Mouse (Mus musculus) embryonic facial prominence, embryonic 14.5 days (tissue): ENCODE results near the gene Miga2. TPM values are rescaled to one million over a fixed set of nuclear protein-coding genes. Genes with fewer than 3 reads are reported as not detected.
A peak's percentile ranks its signal among the peaks of the same experiment; 100 is the strongest.

Source experiments
- ATAC-seq: fragments of 200-750 bp; cut with Nextera tagmentation; 2 replicates; pipeline ENCODE4 v1.8.0; 2017; ENCODE audit warnings: low read depth, moderate number of reproducible peaks, moderate TSS enrichment
- DNase-seq: peaks from one replicate; pipeline ENCODE4 v3.0.0-alpha.2; 2015; ENCODE audit warnings: low spot score
- H3K27ac ChIP-seq: fragments of 300-500 bp; sonication (generic); replicated peaks from 2 replicates; pipeline ENCODE4 v1.5.1; 2014; ENCODE audit warnings: low read depth, mild to moderate bottlenecking, low read length, moderate library complexity
- H3K27me3 ChIP-seq: fragments of 300-500 bp; sonication (generic); replicated peaks from 2 replicates; pipeline ENCODE4 v1.6.1; 2014; ENCODE audit warnings: low read length; ENCODE audit not compliant: control insufficient read depth, insufficient read depth
- H3K36me3 ChIP-seq: fragments of 300-500 bp; sonication (generic); 2 replicates; pipeline ENCODE4 v1.6.1; 2014; ENCODE audit warnings: low read length, mixed read lengths; ENCODE audit not compliant: control insufficient read depth, insufficient read depth
- H3K4me1 ChIP-seq: fragments of 300-500 bp; sonication (generic); 2 replicates; pipeline ENCODE4 v1.6.1; 2014; ENCODE audit warnings: antibody characterized with exemption, low read length; ENCODE audit not compliant: control insufficient read depth, insufficient read depth
- H3K4me2 ChIP-seq: fragments of 300-500 bp; sonication (generic); 2 replicates; pipeline ENCODE4 v1.6.1; 2014; ENCODE audit warnings: low read depth, mild to moderate bottlenecking, low read length, moderate library complexity, mixed read lengths
- H3K4me3 ChIP-seq: fragments of 300-500 bp; sonication (generic); 2 replicates; pipeline ENCODE4 v1.5.1; 2014; ENCODE audit warnings: low read depth, mild to moderate bottlenecking, low read length
- H3K9ac ChIP-seq: fragments of 300-500 bp; sonication (generic); 2 replicates; pipeline ENCODE4 v1.6.1; 2014; ENCODE audit warnings: low read depth, mild to moderate bottlenecking, low read length, moderate library complexity, mixed read lengths
- H3K9me3 ChIP-seq: fragments of 300-500 bp; sonication (generic); 2 replicates; pipeline ENCODE4 v1.6.1; 2016; ENCODE audit warnings: low read length; ENCODE audit not compliant: control insufficient read depth
- WGBS: fragments of 180-500 bp; shearing (Covaris S2); extraction: QIAGEN DNeasy Blood & Tissue Kit; methylation state at CpG from one replicate; pipeline ENCODE4 v1.1.7; 2014; 5-methylcytosine and 5-hydroxymethylcytosine counted together
- polyA plus RNA-seq: library from polyadenylated mRNA; unstranded; fragments of >200 nt; fragmentation: Nextera tagmentation; extraction: Ambion mirVana; gene quantifications from 2 replicates; pipeline ENCODE4 v1.2.1, GENCODE M21; 2014

Miga2 gene
- 17.6 and 18.8 TPM in 2 replicates for polyA plus RNA-seq

- Histone ChIP-seq H3K4me1 (peaks cover 11% of the 10 kb centered on the region), H3K9ac (peak within 1 kb of the TSS; percentile 82), H3K27me3 (no peaks in the 10 kb centered on the region), H3K4me3 (peak within 1 kb of the TSS; percentile 95), H3K36me3 (peaks cover 25% of the 10 kb centered on the region), H3K27ac (peak within 1 kb of the TSS; percentile 72), H3K4me2 (peak within 1 kb of the TSS; percentile 93), H3K9me3 (no peaks in the 10 kb centered on the region)
- WGBS: 0% methylated on average over 44 of the region's 54 CpGs
- DNase-seq (peak; percentile 100), ATAC-seq (peak; percentile 99)
Observed at GRCm38 (mm10) chr2:30363773-30364650, at the start of gene Miga2. Miga2 (plus strand) TSS chr2:30364233.

- Histone ChIP-seq H3K27me3 (no peaks in the 10 kb centered on the region), H3K36me3 (peaks cover 91% of the 10 kb centered on the region), H3K4me3 (no peak overlapping the region), H3K9ac (no peak overlapping the region), H3K4me1 (no peaks in the 10 kb centered on the region), H3K9me3 (no peaks in the 10 kb centered on the region), H3K4me2 (no peak overlapping the region), H3K27ac (no peak overlapping the region)
- 96% methylated on average over 4 of the region's 4 CpGs for WGBS
- DNase-seq (no peak), ATAC-seq (no peak)
Observed at GRCm38 (mm10) chr2:30316136-30316535, 47.9 kb upstream of the Miga2 start.

- 94% methylated on average over 5 of the region's 5 CpGs for WGBS
- Histone ChIP-seq H3K4me3 (no peak overlapping the region), H3K4me2 (no peak overlapping the region), H3K36me3 (peaks cover 93% of the 10 kb centered on the region), H3K27ac (no peak overlapping the region), H3K27me3 (no peaks in the 10 kb centered on the region), H3K9me3 (no peaks in the 10 kb centered on the region), H3K9ac (no peak overlapping the region), H3K4me1 (no peaks in the 10 kb centered on the region)
- ATAC-seq (no peak), DNase-seq (no peak)
Observed at GRCm38 (mm10) chr2:30316955-30317354, 47.1 kb upstream of the Miga2 start.

- Histone ChIP-seq H3K9ac (no peak overlapping the region), H3K4me2 (no peak overlapping the region), H3K4me1 (no peaks in the 10 kb centered on the region), H3K27me3 (no peaks in the 10 kb centered on the region), H3K4me3 (no peak overlapping the region), H3K36me3 (peaks cover 96% of the 10 kb centered on the region), H3K27ac (no peak overlapping the region), H3K9me3 (no peaks in the 10 kb centered on the region)
- ATAC-seq: no peak
- 90% methylated on average over 4 of the region's 4 CpGs for WGBS
- no peak for DNase-seq
Observed at GRCm38 (mm10) chr2:30319260-30319659, 44.8 kb upstream of the Miga2 start.

GRCm38 (mm10) chr2:30323111-30323510, 40.9 kb upstream of the Miga2 start:
- WGBS: 92% methylated on average over 7 of the region's 7 CpGs
- Histone ChIP-seq H3K9ac (no peak overlapping the region), H3K4me1 (no peaks in the 10 kb centered on the region), H3K27me3 (no peaks in the 10 kb centered on the region), H3K27ac (no peak overlapping the region), H3K4me3 (no peak overlapping the region), H3K4me2 (no peak overlapping the region), H3K9me3 (no peaks in the 10 kb centered on the region), H3K36me3 (peaks cover 96% of the 10 kb centered on the region)
- DNase-seq (no peak), ATAC-seq (no peak)

GRCm38 (mm10) chr2:30325296-30325695, 38.7 kb upstream of the Miga2 start:
- no peak overlapping the region for H3K9ac ChIP-seq
- no peak overlapping the region for H3K27ac ChIP-seq
- H3K4me2 ChIP-seq: no peak overlapping the region
- DNase-seq (no peak), ATAC-seq (no peak)
- 94% methylated on average over 5 of the region's 5 CpGs for WGBS
- no peaks in the 10 kb centered on the region for H3K27me3 ChIP-seq
- no peak overlapping the region for H3K4me3 ChIP-seq
- no peaks in the 10 kb centered on the region for H3K4me1 ChIP-seq
- H3K36me3 ChIP-seq: peaks cover 96% of the 10 kb centered on the region
- H3K9me3 ChIP-seq: no peaks in the 10 kb centered on the region

GRCm38 (mm10) chr2:30327276-30327675, 36.8 kb upstream of the Miga2 start:
- no peak overlapping the region for H3K9ac ChIP-seq
- no peak overlapping the region for H3K4me3 ChIP-seq
- H3K9me3 ChIP-seq: no peaks in the 10 kb centered on the region
- H3K27me3 ChIP-seq: no peaks in the 10 kb centered on the region
- no peak for DNase-seq
- 86% methylated on average over 7 of the region's 7 CpGs for WGBS
- H3K36me3 ChIP-seq: peaks cover 96% of the 10 kb centered on the region
- no peak for ATAC-seq
- H3K4me2 ChIP-seq: no peak overlapping the region
- H3K4me1 ChIP-seq: no peaks in the 10 kb centered on the region
- no peak overlapping the region for H3K27ac ChIP-seq

GRCm38 (mm10) chr2:30328791-30329190, 35.2 kb upstream of the Miga2 start:
- Histone ChIP-seq H3K9ac (no peak overlapping the region), H3K27ac (no peak overlapping the region), H3K36me3 (peaks cover 96% of the 10 kb centered on the region), H3K4me1 (no peaks in the 10 kb centered on the region), H3K4me3 (no peak overlapping the region), H3K4me2 (no peak overlapping the region), H3K27me3 (no peaks in the 10 kb centered on the region), H3K9me3 (no peaks in the 10 kb centered on the region)
- WGBS: 89% methylated on average over 3 of the region's 3 CpGs
- ATAC-seq (no peak), DNase-seq (no peak)

GRCm38 (mm10) chr2:30335324-30335723, 28.7 kb upstream of the Miga2 start:
- H3K36me3 ChIP-seq: peaks cover 99% of the 10 kb centered on the region
- no peak overlapping the region for H3K9ac ChIP-seq
- WGBS: 91% methylated on average over 2 of the region's 2 CpGs
- no peak overlapping the region for H3K4me3 ChIP-seq
- H3K27ac ChIP-seq: no peak overlapping the region
- ATAC-seq (no peak), DNase-seq (no peak)
- H3K4me2 ChIP-seq: no peak overlapping the region
- no peaks in the 10 kb centered on the region for H3K4me1 ChIP-seq
- no peaks in the 10 kb centered on the region for H3K9me3 ChIP-seq
- no peaks in the 10 kb centered on the region for H3K27me3 ChIP-seq
